Mouse (Mus musculus): Measurements from ENCODE around the gene Pde4d.

The Pde4d gene

GRCm38 (mm10) chr13:109684985-109685295 is 1235.2 kb downstream of the Pde4d start:
- in situ Hi-C loops (cut with MboI, MseI) = no loop called here

GRCm38 (mm10) chr13:109685296-109686115 is 1235.8 kb downstream of the Pde4d start:
- in situ Hi-C loops (cut with MboI, MseI) = no loop called here

- in situ Hi-C loops (cut with MboI, MseI) = no loop called here
Measured at GRCm38 (mm10) chr13:109686116-109686876, 1236.5 kb downstream of the Pde4d start.

GRCm38 (mm10) chr13:109686906-109687305 is 1237.2 kb downstream of the Pde4d start:
- in situ Hi-C loops (cut with MboI, MseI) = no loop called here

GRCm38 (mm10) chr13:109688195-109688594 is 1238.4 kb downstream of the Pde4d start:
- in situ Hi-C loops (cut with MboI, MseI) = no loop called here

GRCm38 (mm10) chr13:109689176-109689575 is 1239.4 kb downstream of the Pde4d start:
- in situ Hi-C loops (cut with MboI, MseI) = no loop called here

GRCm38 (mm10) chr13:109690558-109690957 is 1240.8 kb downstream of the Pde4d start:
- in situ Hi-C loops (cut with MboI, MseI) = no loop called here

- in situ Hi-C loops (cut with MboI, MseI) = no loop called here
Measured at GRCm38 (mm10) chr13:109692851-109693250, 1243.1 kb downstream of the Pde4d start.

GRCm38 (mm10) chr13:109693769-109694168 is 1244.0 kb downstream of the Pde4d start:
- in situ Hi-C loops (cut with MboI, MseI) = no loop called here

GRCm38 (mm10) chr13:109694293-109694692 is 1244.5 kb downstream of the Pde4d start:
- in situ Hi-C loops (cut with MboI, MseI) = no loop called here

- in situ Hi-C loops (cut with MboI, MseI) = no loop called here
Measured at GRCm38 (mm10) chr13:109695098-109695497, 1245.3 kb downstream of the Pde4d start.

GRCm38 (mm10) chr13:109706141-109706540 is 1256.4 kb downstream of the Pde4d start:
- in situ Hi-C loops (cut with MboI, MseI) = no loop called here

- in situ Hi-C loops (cut with MboI, MseI) = no loop called here
Measured at GRCm38 (mm10) chr13:109706579-109706978, 1256.8 kb downstream of the Pde4d start.

- in situ Hi-C loops (cut with MboI, MseI) = no loop called here
Measured at GRCm38 (mm10) chr13:109707154-109707553, 1257.4 kb downstream of the Pde4d start.

- in situ Hi-C loops (cut with MboI, MseI) = no loop called here
Measured at GRCm38 (mm10) chr13:109708326-109708725, 1258.6 kb downstream of the Pde4d start.

GRCm38 (mm10) chr13:109714581-109714980 is 1264.8 kb downstream of the Pde4d start:
- in situ Hi-C loops (cut with MboI, MseI) = no loop called here

- in situ Hi-C loops (cut with MboI, MseI) = no loop called here
Measured at GRCm38 (mm10) chr13:109715321-109715720, 1265.6 kb downstream of the Pde4d start.

- in situ Hi-C loops (cut with MboI, MseI) = no loop called here
Measured at GRCm38 (mm10) chr13:109720127-109720713, 1270.5 kb downstream of the Pde4d start.

GRCm38 (mm10) chr13:109722237-109723119 is 1272.7 kb downstream of the Pde4d start:
- in situ Hi-C loops (cut with MboI, MseI) = no loop called here

- in situ Hi-C loops (cut with MboI, MseI) = loop anchor here (25.0 kb wide), 1 partner anchor 490 kb away; no protein-coding TSS in a partner anchor
Measured at GRCm38 (mm10) chr13:109727346-109727745, 1277.6 kb downstream of the Pde4d start.

GRCm38 (mm10) chr13:109729612-109730011 is 1279.9 kb downstream of the Pde4d start:
- in situ Hi-C loops (cut with MboI, MseI) = loop anchor here (5.0 to 25.0 kb wide), 2 partner anchors 92 to 492 kb away; no protein-coding TSS in a partner anchor

Data from regulatory T cell (primary cell).